Mouse (Mus musculus) limb, embryonic 11.5 days (tissue): ENCODE data around the gene Mknk2. TPM values are rescaled to one million over a fixed set of nuclear protein-coding genes. Genes with fewer than 3 reads are reported as not detected.
A peak's percentile ranks its signal among the peaks of the same experiment; 100 is the strongest.

ENCODE experiments used
- ATAC-seq: fragments of 200-750 bp; cut with Nextera tagmentation; 2 replicates; pipeline ENCODE4 v1.8.0; 2017; ENCODE audit warnings: low read depth; ENCODE audit not compliant: insufficient number of reproducible peaks, low FRiP score, low TSS enrichment
- DNase-seq: peaks from one replicate; pipeline ENCODE4 v3.0.0-alpha.2; 2015; ENCODE audit warnings: low spot score
- H3K27ac ChIP-seq: fragments of 300-500 bp; sonication (generic); replicated peaks from 2 replicates; pipeline ENCODE4 v1.5.1; 2014; ENCODE audit warnings: low read depth, mild to moderate bottlenecking, low read length
- H3K27me3 ChIP-seq: fragments of 300-500 bp; sonication (generic); 2 replicates; pipeline ENCODE4 v1.6.1; 2014; ENCODE audit warnings: mild to moderate bottlenecking, low read length, mixed read lengths; ENCODE audit not compliant: control insufficient read depth, insufficient read depth
- H3K36me3 ChIP-seq: fragments of 300-500 bp; sonication (generic); 2 replicates; pipeline ENCODE4 v1.6.1; 2014; ENCODE audit warnings: mild to moderate bottlenecking, low read length, moderate library complexity, mixed read lengths; ENCODE audit not compliant: control insufficient read depth, insufficient read depth
- H3K4me1 ChIP-seq: fragments of 300-500 bp; sonication (generic); 2 replicates; pipeline ENCODE4 v1.6.1; 2014; ENCODE audit warnings: low read length, mixed read lengths; ENCODE audit not compliant: control insufficient read depth, insufficient read depth
- H3K4me2 ChIP-seq: fragments of 300-500 bp; sonication (generic); 2 replicates; pipeline ENCODE4 v1.6.1; 2014; ENCODE audit warnings: low read depth, mild to moderate bottlenecking, moderate library complexity; ENCODE audit not compliant: severe bottlenecking
- H3K4me3 ChIP-seq: fragments of 300-500 bp; sonication (generic); 2 replicates; pipeline ENCODE4 v1.5.1; 2014; ENCODE audit warnings: low read depth, low read length
- H3K9ac ChIP-seq: fragments of 300-500 bp; sonication (generic); 2 replicates; pipeline ENCODE4 v1.6.1; 2014; ENCODE audit warnings: mild to moderate bottlenecking, low read length
- H3K9me3 ChIP-seq: fragments of 300-500 bp; sonication (generic); 2 replicates; pipeline ENCODE4 v1.6.1; 2016; ENCODE audit warnings: low read length; ENCODE audit not compliant: control insufficient read depth
- WGBS: fragments of 180-500 bp; shearing (Covaris S2); extraction: QIAGEN DNeasy Blood & Tissue Kit; methylation state at CpG from one replicate; pipeline ENCODE4 v1.1.7; 2014; 5-methylcytosine and 5-hydroxymethylcytosine counted together
- polyA plus RNA-seq: library from polyadenylated mRNA; unstranded; fragments of >200 nt; fragmentation: Nextera tagmentation; extraction: Ambion mirVana; gene quantifications from 2 replicates; pipeline ENCODE4 v1.2.1, GENCODE M21; 2014

Gene Mknk2
- polyA plus RNA-seq, result 95.3 and 98.5 TPM in 2 replicates

- peak within 1 kb of the TSS; percentile 74 for H3K9ac ChIP-seq
- 34% methylated on average over 8 of the region's 8 CpGs for WGBS
- DNase-seq (peak; percentile 49), ATAC-seq (no peak)
- H3K27me3 ChIP-seq, result no peaks in the 10 kb centered on the region
- peak within 1 kb of the TSS; percentile 90 for H3K27ac ChIP-seq
- H3K4me3 ChIP-seq, result peak within 1 kb of the TSS; percentile 98
- no peaks in the 10 kb centered on the region for H3K9me3 ChIP-seq
- H3K36me3 ChIP-seq, result peaks cover 6% of the 10 kb centered on the region
- H3K4me2 ChIP-seq, result peak within 1 kb of the TSS; percentile 93
- H3K4me1 ChIP-seq, result peaks cover 32% of the 10 kb centered on the region
These were observed at the start of gene Mknk2 for GRCm38 (mm10) chr10:80677942-80678436. Gene Mknk2, minus strand, starts transcription at chr10:80678112.

GRCm38 (mm10) chr10:80717281-80717680, 39.4 kb upstream of the Mknk2 start:
- ATAC-seq (no peak), DNase-seq (no peak)
- no peak overlapping the region for H3K4me3 ChIP-seq
- 88% methylated on average over 1 of the region's 1 CpGs for WGBS
- no peaks in the 10 kb centered on the region for H3K27me3 ChIP-seq
- H3K9ac ChIP-seq, result no peak overlapping the region
- H3K9me3 ChIP-seq, result no peaks in the 10 kb centered on the region
- no peak overlapping the region for H3K4me2 ChIP-seq
- no peak overlapping the region for H3K27ac ChIP-seq
- H3K4me1 ChIP-seq, result no peaks in the 10 kb centered on the region
- H3K36me3 ChIP-seq, result peaks cover 51% of the 10 kb centered on the region

DNA sequence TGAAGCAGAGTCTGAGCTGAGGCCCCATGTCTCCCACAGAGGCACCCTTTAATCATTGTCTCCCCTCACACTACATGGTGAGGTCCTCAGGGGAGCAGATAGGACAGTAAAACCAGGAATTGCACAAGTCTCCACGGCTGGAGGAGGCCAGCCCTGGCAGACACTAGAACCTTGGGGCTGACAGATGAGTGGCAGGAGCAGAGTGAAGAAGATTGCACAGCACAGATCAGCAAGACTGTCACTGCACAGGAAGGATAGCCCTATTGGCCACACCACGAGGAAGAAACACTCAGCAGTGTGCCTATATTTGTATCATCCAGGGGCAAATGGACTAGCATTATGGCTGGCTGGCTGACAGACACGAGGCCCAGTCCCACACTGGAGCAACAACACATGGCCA, 32.9 kb upstream of the Mknk2 start:
- H3K9me3 ChIP-seq, result no peaks in the 10 kb centered on the region
- 86% methylated on average over 3 of the region's 3 CpGs for WGBS
- no peak overlapping the region for H3K27ac ChIP-seq
- DNase-seq, result no peak
- no peak overlapping the region for H3K9ac ChIP-seq
- H3K4me1 ChIP-seq, result no peaks in the 10 kb centered on the region
- H3K4me3 ChIP-seq, result no peak overlapping the region
- ATAC-seq, result no peak
- no peak overlapping the region for H3K4me2 ChIP-seq
- H3K36me3 ChIP-seq, result peaks cover 56% of the 10 kb centered on the region
- no peaks in the 10 kb centered on the region for H3K27me3 ChIP-seq

GRCm38 (mm10) chr10:80705479-80705878, 27.6 kb upstream of the Mknk2 start:
- H3K4me3 ChIP-seq, result no peak overlapping the region
- H3K27me3 ChIP-seq, result no peaks in the 10 kb centered on the region
- no peak for DNase-seq
- H3K4me1 ChIP-seq, result peaks cover 7% of the 10 kb centered on the region
- peaks cover 34% of the 10 kb centered on the region for H3K36me3 ChIP-seq
- ATAC-seq, result no peak
- no peak overlapping the region for H3K4me2 ChIP-seq
- H3K9me3 ChIP-seq, result no peaks in the 10 kb centered on the region
- H3K27ac ChIP-seq, result no peak overlapping the region
- 76% methylated on average over 3 of the region's 3 CpGs for WGBS
- no peak overlapping the region for H3K9ac ChIP-seq

GRCm38 (mm10) chr10:80705033-80705432, 27.1 kb upstream of the Mknk2 start:
- H3K36me3 ChIP-seq, result peaks cover 29% of the 10 kb centered on the region
- H3K4me3 ChIP-seq, result no peak overlapping the region
- ATAC-seq (no peak), DNase-seq (no peak)
- H3K27me3 ChIP-seq, result no peaks in the 10 kb centered on the region
- no peaks in the 10 kb centered on the region for H3K9me3 ChIP-seq
- H3K4me1 ChIP-seq, result peaks cover 7% of the 10 kb centered on the region
- no peak overlapping the region for H3K4me2 ChIP-seq
- no peak overlapping the region for H3K27ac ChIP-seq
- H3K9ac ChIP-seq, result no peak overlapping the region
- WGBS, result 67% methylated on average over 3 of the region's 3 CpGs

DNA sequence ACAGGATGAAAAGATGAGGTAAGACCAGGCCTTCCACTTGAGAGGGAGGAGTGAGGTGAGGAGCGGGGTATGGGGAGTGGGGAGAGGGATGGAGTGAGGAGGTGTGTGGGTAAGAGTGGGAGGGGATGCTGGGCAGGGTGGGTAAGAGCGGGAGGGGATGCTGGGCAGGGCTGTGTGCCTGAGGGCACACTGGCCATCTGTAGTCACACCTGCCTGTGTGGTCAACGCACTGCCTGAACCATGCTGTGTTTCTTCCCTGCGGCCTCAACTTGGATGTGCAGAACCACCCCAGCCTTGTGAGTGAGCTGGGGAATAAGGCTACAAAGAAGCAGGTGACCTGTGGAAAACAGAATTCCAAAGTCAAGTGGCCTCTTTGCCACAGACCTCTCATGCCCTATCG, 26.5 kb upstream of the Mknk2 start:
- ATAC-seq, result no peak
- 86% methylated on average over 5 of the region's 5 CpGs for WGBS
- H3K36me3 ChIP-seq, result peaks cover 23% of the 10 kb centered on the region

DNA sequence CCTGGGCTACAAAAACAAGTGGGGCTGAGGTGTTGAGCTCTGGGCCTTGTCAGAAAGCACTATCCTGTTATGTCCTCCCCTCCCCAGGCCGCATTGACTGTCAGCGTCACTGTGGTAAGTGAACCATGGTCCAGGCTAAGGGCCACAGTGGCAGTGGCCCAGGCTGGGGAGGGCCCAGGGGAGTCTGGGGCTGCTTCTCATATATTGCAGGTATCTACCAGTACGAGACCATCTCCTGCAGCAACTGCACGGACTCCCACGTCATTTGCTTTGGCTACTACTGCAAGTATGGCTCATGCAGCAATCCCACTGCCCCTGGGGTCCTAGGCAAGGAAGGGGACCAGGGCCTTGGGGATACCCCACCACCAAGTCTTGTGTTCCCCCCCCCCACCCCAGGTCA, 25.7 kb upstream of the Mknk2 start:
- no peaks in the 10 kb centered on the region for H3K27me3 ChIP-seq
- H3K4me3 ChIP-seq, result peak overlapping the region; percentile 66
- ATAC-seq (no peak), DNase-seq (no peak)
- peaks cover 7% of the 10 kb centered on the region for H3K4me1 ChIP-seq
- H3K9ac ChIP-seq, result no peak overlapping the region; the same call in 1 of the 2 replicates
- no peak overlapping the region for H3K4me2 ChIP-seq
- no peak overlapping the region for H3K27ac ChIP-seq
- H3K36me3 ChIP-seq, result peaks cover 15% of the 10 kb centered on the region
- H3K9me3 ChIP-seq, result no peaks in the 10 kb centered on the region
- WGBS, result 87% methylated on average over 5 of the region's 5 CpGs

More for the DNA sequence above, 26.5 kb upstream of the Mknk2 start:
- Histone ChIP-seq H3K9ac (no peak overlapping the region), H3K4me2 (no peak overlapping the region), H3K27ac (no peak overlapping the region), H3K27me3 (no peaks in the 10 kb centered on the region), H3K4me3 (no peak overlapping the region), H3K9me3 (no peaks in the 10 kb centered on the region), H3K4me1 (peaks cover 7% of the 10 kb centered on the region)
- DNase-seq, result no peak

DNA sequence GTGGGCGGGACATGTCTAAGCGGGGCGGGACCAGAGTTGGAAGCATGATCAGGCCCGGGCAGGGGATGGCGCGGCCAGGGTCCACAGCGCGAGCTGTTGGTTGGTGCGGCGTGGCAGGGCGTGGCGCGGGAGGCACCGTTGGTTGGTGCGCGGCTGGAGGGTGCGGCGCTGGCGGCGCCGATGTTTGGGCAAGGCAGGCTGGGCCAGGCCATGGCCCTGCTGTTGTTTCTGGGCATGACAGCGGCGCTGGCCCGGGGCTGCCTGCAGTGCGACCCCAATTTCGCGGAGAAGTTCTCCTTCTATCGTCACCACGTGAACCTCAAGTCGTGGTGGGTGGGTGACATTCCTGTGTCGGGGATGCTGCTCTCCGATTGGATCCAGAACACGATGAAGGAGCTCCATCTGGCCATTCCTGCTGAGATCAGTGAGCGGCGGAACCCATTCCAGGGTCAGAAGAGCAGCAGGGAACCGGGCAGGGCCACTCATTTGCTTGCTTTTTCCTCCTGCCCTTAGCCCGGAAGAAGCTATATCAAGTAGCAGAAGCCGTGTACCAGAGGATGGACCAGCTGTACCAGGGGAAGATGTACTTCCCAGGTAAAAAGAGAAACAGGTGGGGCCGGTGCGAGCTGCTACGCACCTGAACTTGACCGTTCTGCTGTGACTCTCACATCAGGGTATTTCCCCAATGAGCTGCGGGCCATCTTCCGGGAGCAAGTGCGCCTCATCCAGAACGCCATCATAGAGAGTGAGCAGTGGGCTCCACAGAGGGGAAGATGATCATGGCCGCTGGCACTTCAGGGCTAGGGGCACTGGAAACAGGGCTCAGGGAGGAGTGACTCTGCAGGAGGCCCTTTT, 24.9 kb upstream of the Mknk2 start:
- peak overlapping the region; percentile 66 for H3K4me3 ChIP-seq
- DNase-seq (peak; percentile 94), ATAC-seq (peak; percentile 91)
- peak overlapping the region; percentile 57 for H3K4me2 ChIP-seq
- no peaks in the 10 kb centered on the region for H3K9me3 ChIP-seq
- peaks cover 7% of the 10 kb centered on the region for H3K4me1 ChIP-seq
- 2% methylated on average over 47 of the region's 47 CpGs for WGBS
- peak overlapping the region; percentile 57 for H3K9ac ChIP-seq
- no peaks in the 10 kb centered on the region for H3K27me3 ChIP-seq
- H3K27ac ChIP-seq, result peak overlapping the region; percentile 69; the same call in 1 of the 2 replicates
- peaks cover 7% of the 10 kb centered on the region; the same call in 1 of the 2 replicates for H3K36me3 ChIP-seq
